Mouse (Mus musculus) 3134 (cell line): ENCODE measurements around the gene Ppargc1a.

ENCODE experiments used
- DNase-seq: peaks from one replicate; pipeline ENCODE4 v3.0.0-alpha.2; 2011; ENCODE audit warnings: low spot score; ENCODE audit not compliant: insufficient read length; ENCODE audit errors: extremely low read depth

Ppargc1a gene

GRCm38 (mm10) chr5:51517440-51518187, 49.9 kb downstream of the Ppargc1a start:
- DNase-seq = no peak

DNA sequence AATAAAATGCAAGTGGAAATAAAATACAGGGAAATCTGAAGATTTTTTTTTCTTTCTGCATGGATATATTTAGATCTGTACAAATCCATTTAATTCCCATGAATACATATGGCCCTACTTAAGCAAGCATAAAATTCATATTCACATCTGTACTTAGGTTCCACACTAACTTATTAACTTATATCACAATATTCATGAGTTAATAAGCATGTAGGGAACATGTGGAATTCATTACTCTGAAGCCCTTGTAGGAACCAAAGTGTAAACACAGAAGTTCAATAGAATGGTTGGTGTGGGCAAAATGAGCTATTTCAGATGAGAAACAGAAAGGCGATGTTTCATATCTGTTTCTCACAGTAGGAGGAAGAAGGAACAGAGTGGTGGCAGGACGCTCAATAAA, 62.9 kb downstream of the Ppargc1a start:
- no peak for DNase-seq

- DNase-seq = no peak
Observed at GRCm38 (mm10) chr5:51497910-51498517, 69.5 kb downstream of the Ppargc1a start.

GRCm38 (mm10) chr5:51495446-51495845, 72.1 kb downstream of the Ppargc1a start:
- no peak for DNase-seq

DNA sequence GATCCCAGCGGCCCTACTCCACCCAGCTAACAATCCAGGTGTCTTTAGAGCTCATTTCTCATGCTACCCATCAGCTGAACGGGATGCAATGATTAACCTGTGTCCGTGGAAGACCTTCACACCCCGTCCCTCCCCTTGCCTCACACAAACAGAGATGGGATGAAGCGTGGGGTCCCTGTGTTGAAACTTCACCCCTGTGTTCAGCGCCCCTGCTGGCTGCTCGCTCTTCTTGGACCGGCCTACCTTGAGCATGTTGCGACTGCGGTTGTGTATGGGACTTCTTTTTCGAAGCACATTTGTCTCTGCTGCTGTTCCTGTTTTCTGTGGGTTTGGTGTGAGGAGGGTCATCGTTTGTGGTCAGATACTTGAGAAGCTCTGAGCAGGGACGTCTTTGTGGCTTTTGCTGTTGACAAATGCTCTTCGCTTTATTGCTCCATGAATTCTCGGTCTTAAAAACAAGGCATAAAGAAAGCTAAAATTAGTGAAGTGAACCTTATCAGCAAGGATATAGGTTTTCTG, 73.1 kb downstream of the Ppargc1a start:
- no peak for DNase-seq

DNA sequence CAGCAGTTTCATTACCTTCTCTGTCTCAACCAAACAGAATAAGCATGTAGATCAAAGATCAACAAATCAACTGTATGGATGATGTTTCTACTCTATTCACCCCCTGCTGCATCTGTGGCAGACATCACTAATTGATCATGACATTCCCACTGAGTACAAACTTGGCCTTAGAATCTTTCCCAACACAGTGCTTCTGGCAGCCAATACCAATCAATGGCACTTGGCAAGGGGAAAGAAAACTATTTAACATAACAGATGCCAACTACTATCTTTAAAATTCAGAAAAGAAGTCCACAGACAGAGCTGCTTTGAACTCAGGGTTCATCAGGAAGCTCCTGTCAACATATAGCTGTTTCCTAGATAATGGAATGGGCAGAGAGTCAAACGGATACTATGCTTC, 83.8 kb downstream of the Ppargc1a start:
- DNase-seq = no peak

DNA sequence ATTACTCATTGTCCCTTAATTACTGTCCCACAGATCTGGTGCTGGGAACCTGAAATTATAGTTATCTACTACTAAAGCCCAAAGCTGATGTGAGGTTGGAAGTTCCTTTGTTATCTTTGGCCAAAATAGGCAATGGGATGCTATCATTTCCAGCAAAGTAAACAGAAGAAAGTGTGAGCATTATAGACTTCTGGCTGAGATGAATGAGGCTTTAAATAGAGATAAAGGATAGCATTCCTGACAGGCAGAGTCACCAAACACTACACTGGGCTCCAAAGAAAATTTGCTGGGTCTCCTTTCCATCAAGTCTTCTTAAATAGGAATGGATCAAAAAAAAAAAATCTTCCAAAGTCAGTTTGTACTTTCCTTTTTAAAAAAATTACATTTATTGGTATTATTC, 87.7 kb downstream of the Ppargc1a start:
- DNase-seq = no peak

DNA sequence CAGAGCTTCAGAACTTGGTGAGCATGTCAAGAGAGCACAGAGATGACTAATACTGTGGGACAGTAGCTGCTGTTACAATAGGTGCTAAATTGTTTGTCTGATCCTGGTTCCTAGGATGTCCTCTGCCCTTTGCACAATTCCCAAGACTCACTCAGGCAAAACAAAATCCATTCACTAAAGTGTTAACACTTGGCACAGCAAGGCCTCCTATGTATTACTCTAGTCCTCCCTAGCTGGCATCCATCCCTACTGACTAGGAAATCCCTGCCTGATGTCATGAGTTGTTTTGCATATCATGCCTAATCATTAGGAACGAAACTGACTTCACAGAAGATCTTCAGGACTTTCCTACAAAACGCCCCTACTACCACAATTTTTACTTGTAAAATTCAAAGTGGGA, 88.1 kb downstream of the Ppargc1a start:
- DNase-seq = no peak

- no peak for DNase-seq
Observed at GRCm38 (mm10) chr5:51478319-51478994, 89.1 kb downstream of the Ppargc1a start.

GRCm38 (mm10) chr5:51477140-51477539, 90.4 kb downstream of the Ppargc1a start:
- DNase-seq = no peak

- DNase-seq = no peak
Observed at GRCm38 (mm10) chr5:51475034-51475541, 92.4 kb downstream of the Ppargc1a start.

- DNase-seq = no peak
Observed at GRCm38 (mm10) chr5:51471614-51472013, 95.9 kb downstream of the Ppargc1a start.

DNA sequence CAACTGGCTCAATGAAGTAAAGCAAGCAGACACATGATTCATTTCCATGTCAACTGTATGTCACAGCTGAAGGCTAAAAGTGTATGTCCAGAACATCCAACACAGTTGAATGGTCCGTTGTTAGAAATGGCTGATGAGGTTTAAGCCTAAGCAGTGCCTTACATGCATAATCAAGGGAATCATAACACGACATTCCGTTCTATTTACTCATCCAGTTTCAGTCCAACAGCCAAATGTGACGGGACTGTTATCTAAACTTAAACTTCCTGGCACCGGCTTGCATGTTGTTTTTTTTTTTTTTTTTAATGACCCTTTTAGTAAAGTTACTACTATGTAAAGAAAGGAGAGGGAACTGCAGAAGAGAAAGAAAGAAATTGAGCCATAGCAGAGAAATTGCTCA, 101.5 kb downstream of the Ppargc1a start:
- peak; percentile 7 for DNase-seq

- no peak for DNase-seq
Observed at GRCm38 (mm10) chr5:51452033-51452432, 115.5 kb downstream of the Ppargc1a start.

GRCm38 (mm10) chr5:51447631-51448030, 119.9 kb downstream of the Ppargc1a start:
- DNase-seq = no peak

- DNase-seq = no peak
Observed at GRCm38 (mm10) chr5:51446299-51447090, 121.0 kb downstream of the Ppargc1a start.

DNA sequence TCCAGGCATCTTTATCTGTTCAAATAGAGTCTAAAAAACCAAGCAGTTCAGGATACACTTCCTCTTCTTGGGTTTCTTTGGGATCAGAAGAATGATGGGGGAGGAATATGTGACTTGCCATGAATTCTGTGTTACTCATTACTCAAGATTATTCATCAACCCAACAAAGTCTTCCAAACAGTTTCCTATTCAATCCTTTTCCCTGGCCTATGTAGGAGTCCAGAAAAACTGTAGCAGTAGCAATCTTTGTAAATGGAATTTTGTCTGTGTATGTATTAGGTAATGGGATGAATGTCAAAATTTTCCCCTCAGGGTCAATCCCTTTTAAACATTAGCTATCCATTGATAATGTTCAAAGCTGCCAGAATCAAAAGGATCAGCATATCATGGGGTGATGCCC, 121.8 kb downstream of the Ppargc1a start:
- no peak for DNase-seq

DNA sequence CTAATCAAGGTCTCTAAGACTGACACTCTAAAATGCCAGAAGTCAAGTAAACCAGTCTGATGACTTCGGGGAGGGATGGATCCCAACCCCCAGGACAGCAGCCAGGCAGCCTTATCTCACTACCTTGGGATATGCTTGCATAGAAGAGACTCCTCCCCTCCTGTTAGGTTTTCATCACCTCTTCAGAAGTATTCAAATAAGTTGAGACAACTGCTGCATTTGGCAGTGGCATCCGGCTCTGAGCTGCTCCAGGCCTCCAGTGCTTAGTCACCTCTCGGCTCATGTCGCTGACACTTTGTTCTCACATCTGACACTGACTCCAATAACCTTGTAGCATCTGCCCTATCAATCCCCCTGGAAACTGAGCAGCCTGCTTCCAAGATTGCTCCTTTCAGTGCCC, 127.8 kb downstream of the Ppargc1a start:
- DNase-seq = peak; percentile 1

GRCm38 (mm10) chr5:51433905-51434304, 133.6 kb downstream of the Ppargc1a start:
- no peak for DNase-seq

GRCm38 (mm10) chr5:51432532-51432931, 135.0 kb downstream of the Ppargc1a start:
- DNase-seq = no peak

DNA sequence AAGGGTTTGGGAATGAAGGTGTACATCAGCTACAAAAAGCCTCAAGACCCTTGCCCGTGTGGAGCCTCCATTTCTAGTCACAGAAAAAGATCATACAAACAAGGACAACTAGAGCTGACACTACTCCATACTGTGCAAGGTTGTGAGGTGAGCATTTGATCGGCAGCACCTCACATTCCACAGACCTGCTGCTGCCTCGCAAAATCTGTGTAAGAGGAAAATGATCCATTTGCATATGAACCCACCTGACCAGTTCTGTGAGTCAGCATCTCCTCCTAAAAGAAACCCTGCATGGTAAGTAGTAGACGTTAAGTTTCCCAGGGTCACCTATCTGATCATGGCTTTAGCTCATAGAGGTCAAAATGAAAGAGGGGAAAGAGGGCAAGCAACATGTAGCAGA, 135.5 kb downstream of the Ppargc1a start:
- DNase-seq = no peak
